Mouse (Mus musculus): Measurements from ENCODE around the gene Pdlim5.

Gene Pdlim5

DNA sequence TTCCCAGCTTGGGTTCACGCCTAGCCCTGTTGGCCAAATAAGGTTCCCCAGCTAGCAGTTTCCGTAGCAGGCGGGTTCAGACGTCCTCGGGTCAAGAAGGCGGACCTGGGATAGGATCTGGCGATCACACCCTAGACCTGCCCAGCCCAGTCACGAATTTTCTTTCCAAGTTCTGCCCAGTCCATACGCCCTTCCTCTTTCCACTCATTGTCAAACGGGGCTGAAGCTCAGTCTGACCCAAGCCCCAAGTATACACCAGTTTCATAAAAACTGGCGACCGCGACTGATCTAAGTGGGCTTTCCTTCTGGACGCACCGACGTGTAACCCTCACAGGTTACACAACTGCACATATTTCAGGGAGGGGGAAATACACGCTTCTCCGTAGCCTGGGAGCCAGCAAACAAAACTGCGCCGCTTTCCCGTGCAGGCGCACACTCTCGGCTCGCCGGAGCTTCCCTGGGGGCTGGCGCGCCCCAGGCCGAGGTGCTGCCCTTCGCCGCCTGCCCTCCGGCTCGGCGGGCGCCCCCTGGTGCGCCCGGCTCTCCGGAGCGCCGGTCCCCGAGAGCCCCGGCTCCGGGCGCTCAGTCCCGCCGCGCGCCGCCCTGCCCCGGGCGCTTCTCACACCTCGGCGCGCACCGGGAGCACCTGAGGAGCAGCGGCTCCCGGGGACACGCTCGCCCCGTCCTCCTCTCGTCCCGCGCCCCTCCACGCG lies 544 bp downstream of the Pdlim5 start:
- peak; percentile 63 for DNase-seq (ENCODE audit: extremely low spot score)

GRCm38 (mm10) chr3:142394000-142394411 lies 1.5 kb downstream of the Pdlim5 start:
- no peak for DNase-seq (ENCODE audit: extremely low spot score)

DNA sequence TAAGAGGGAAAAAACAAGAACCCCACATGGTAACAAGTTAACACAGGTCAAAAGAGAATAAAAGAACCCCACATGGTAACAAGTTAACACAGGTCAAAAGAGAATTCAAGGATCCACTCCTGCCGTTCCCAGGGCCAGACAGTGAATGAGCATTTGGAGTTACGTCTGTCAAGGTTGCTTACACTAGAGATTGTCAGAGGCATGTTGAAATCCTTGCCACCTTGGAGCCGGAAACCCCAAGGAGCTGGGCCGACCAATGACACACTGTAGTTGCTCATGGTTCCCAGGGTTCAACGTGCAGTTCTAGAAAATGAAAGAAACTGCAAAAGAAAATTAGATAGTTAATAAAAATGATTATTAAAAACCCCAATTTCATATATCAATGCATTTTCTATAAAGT lies 4.0 kb downstream of the Pdlim5 start:
- DNase-seq (ENCODE audit: extremely low spot score): no peak

- DNase-seq (ENCODE audit: extremely low spot score): peak; percentile 22
Observed at GRCm38 (mm10) chr3:142390288-142390687, 5.2 kb downstream of the Pdlim5 start.

DNA sequence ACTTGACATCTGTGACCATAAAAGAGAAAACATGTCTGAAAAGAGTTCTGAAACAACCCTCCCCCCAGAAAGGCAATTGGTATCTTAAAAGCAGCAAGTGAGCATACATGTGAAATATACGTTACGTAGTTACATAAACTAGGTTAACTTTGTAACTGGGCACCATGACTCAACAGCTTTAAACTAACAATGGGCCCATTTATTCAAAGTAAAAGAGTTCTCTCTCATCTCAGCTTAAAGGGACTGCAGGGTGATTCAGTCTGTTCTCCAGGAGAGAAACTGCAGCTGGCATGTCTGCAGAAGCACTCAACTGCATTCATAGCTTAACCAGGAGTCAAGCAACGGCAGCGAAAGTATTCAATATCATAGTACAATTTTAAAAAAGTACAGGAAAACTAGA lies 7.3 kb downstream of the Pdlim5 start:
- DNase-seq (ENCODE audit: extremely low spot score): no peak

DNA sequence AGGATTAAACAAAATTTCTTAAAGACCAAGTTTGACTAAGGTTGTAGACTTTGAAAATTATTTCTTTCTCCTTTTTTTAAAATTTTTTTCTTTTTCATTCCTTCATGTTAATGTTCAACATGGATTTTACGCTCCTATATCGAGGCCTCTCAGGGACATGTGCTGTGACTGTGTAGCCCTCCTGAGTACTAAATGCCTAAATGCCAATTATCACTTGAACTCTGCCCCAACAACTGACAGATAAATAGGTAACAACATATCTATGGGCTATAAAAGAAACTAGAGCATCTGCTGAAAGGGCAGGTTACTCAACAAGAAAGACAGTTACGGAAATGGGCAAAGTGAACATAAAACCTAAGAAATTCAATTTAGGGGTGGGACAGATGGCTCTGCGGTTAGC lies 9.0 kb downstream of the Pdlim5 start:
- DNase-seq (ENCODE audit: extremely low spot score): no peak

DNA sequence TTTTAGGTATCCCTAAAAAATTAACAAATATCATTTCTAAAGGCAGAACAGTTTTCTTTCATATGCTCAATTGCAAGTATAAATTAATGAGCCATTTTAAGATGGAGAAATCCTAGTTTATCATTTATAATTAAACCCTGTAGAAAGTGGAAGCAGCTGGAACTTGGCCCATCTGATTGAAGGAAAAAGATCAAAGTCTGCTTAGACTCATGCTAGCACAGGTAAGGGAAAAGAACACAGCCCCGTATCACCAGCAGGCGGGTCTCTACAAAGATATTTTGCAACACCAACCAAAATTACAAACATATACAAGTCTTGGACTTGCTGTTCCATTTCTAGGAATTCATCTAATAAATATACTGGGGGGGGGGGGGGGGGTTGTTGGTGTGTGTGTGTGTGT lies 9.8 kb downstream of the Pdlim5 start:
- DNase-seq (ENCODE audit: extremely low spot score): no peak

DNA sequence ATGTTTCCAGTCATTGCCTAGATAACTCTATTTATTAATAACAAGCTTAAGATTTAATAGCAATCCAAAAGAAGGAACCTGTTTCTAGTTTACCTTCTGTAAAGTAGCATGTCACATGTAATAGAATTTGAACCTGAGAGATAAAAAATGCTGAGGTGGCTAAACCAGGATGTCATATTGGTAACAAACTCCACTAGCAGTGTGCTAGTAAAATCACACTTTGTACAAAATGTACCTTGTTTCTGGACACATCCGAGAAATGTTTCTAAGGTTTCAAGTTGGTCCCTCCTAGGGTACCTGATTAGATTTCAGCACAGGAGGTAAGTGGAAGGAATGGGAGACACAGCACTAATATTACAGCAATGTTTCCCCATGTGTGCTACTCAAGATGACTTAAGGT lies 18.9 kb downstream of the Pdlim5 start:
- DNase-seq (ENCODE audit: extremely low spot score): no peak

- no peak for DNase-seq (ENCODE audit: extremely low spot score)
Observed at GRCm38 (mm10) chr3:142375106-142375505, 20.4 kb downstream of the Pdlim5 start.

- no peak for DNase-seq (ENCODE audit: extremely low spot score)
Observed at GRCm38 (mm10) chr3:142372465-142373147, 22.9 kb downstream of the Pdlim5 start.

DNA sequence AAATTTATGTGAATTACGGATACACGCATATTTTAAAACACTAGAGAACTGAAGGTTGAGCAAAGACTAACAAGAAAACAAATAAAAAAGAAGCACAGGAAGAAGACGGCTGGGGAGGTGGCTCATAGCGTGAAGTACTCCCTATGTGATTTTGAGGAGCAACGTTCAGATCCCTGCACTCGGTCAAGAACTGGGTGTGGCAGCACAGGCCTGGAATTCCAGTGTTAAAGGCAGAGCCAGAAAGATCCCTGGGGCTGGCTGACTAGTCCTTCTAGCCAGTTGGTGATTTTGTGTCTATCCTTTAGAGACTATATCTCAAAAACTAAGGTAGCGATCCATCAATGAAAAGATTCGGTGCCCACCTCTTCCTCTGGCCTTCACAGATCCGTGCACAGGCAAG lies 27.1 kb downstream of the Pdlim5 start:
- DNase-seq (ENCODE audit: extremely low spot score): no peak

GRCm38 (mm10) chr3:142362092-142362491 lies 33.4 kb downstream of the Pdlim5 start:
- no peak for DNase-seq (ENCODE audit: extremely low spot score)

DNA sequence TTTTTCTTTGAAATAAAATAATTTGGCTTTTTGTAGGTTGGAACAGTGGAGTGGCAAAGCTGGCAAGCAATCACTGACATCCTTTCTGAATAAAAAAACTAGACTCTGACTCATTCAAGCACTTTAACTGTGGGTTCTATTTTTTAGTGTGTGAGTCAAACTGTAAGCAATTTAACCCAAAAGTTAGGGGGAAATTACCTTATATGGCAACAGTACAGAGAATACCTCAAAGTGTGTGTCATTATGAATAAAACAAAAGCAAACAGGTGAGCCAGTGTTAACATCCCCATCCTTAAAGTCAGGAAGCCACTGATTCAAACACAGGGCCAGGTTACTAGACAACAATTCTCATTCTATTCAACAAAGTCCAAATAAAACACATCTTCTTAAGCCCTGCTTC lies 36.5 kb downstream of the Pdlim5 start:
- DNase-seq (ENCODE audit: extremely low spot score): no peak

- DNase-seq (ENCODE audit: extremely low spot score): no peak
Observed at GRCm38 (mm10) chr3:142356661-142357060, 38.8 kb downstream of the Pdlim5 start.

GRCm38 (mm10) chr3:142353218-142353617 lies 42.3 kb downstream of the Pdlim5 start:
- DNase-seq (ENCODE audit: extremely low spot score): no peak

GRCm38 (mm10) chr3:142350513-142350912 lies 45.0 kb downstream of the Pdlim5 start:
- no peak for DNase-seq (ENCODE audit: extremely low spot score)

GRCm38 (mm10) chr3:142348816-142349631 lies 46.5 kb downstream of the Pdlim5 start:
- no peak for DNase-seq (ENCODE audit: extremely low spot score)

- no peak for DNase-seq (ENCODE audit: extremely low spot score)
Observed at GRCm38 (mm10) chr3:142346261-142346660, 49.2 kb downstream of the Pdlim5 start.

GRCm38 (mm10) chr3:142345235-142346125 lies 50.0 kb downstream of the Pdlim5 start:
- DNase-seq (ENCODE audit: extremely low spot score): no peak

DNA sequence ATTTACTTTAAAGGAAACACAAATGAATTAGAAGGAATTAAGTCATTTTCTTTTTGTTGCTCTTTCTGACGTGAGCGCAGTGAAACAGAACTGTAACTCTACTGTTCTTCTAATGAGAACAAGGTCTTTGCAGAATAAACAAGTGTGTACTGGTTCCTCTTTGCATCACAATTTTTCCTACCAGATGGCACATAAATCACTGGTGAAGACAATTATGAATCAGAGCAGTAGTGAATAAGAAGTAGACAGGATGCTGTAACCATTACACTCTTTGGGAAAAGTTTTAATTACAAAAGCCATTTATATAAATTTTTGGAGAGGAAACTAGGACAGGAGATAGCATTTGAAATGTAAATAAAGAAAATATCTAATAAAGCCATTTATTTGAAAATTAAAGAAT lies 51.7 kb downstream of the Pdlim5 start:
- DNase-seq (ENCODE audit: extremely low spot score): no peak

DNA sequence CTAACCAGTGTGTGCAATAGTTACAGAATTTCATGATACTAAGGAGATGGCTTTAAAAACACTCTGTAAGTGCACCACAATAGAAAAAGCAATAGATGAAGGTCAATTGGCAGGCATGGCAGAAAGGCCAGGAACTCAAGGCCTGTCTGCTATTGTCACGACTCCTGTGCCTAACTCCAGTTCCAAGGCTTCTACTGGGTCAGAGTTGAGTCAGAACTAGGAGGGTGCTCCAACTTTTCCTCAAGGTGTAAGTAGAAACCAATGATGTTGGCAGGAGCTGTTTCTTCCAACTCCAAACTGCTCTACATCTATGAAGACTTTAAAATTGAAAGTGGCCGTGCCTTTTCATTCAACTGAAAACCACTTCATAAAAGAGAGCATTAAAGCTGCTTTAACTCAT lies 54.8 kb downstream of the Pdlim5 start:
- DNase-seq (ENCODE audit: extremely low spot score): no peak
